Mouse (Mus musculus) midbrain, embryonic 16.5 days (tissue): Measurements from ENCODE around the gene Hspa4l. TPM values are rescaled to one million over a fixed set of nuclear protein-coding genes. Genes with fewer than 3 reads are reported as not detected.
"Not testable (repeated sequence)": the region's sequence is repeated elsewhere in the genome, so short reads cannot be mapped to it uniquely, and the experiment has no call there.

ENCODE experiments used
- ATAC-seq: fragments of 200-750 bp; cut with Nextera tagmentation; 2 replicates; pipeline ENCODE4 v1.8.0; 2017; ENCODE audit warnings: moderate TSS enrichment
- H3K27ac ChIP-seq: fragments of 300-500 bp; sonication (generic); 2 replicates; pipeline ENCODE4 v1.5.1; 2014; ENCODE audit warnings: mild to moderate bottlenecking, low read length, mixed read lengths
- H3K27me3 ChIP-seq: fragments of 300-500 bp; sonication (generic); 2 replicates; pipeline ENCODE4 v1.6.1; 2014; ENCODE audit warnings: low read depth, low read length, mixed read lengths; ENCODE audit not compliant: control insufficient read depth, insufficient read depth
- H3K36me3 ChIP-seq: fragments of 300-500 bp; sonication (generic); 2 replicates; pipeline ENCODE4 v1.6.1; 2014; ENCODE audit warnings: mild to moderate bottlenecking, low read length, moderate library complexity, mixed read lengths; ENCODE audit not compliant: control insufficient read depth, insufficient read depth
- H3K4me1 ChIP-seq: fragments of 300-500 bp; sonication (generic); 2 replicates; pipeline ENCODE4 v1.6.1; 2014; ENCODE audit warnings: mild to moderate bottlenecking, low read length, mixed read lengths; ENCODE audit not compliant: control insufficient read depth, insufficient read depth
- H3K4me2 ChIP-seq: fragments of 300-500 bp; sonication (generic); 2 replicates; pipeline ENCODE4 v1.6.1; 2014; ENCODE audit warnings: mild to moderate bottlenecking, low read length, mixed read lengths
- H3K4me3 ChIP-seq: fragments of 300-500 bp; sonication (generic); 2 replicates; pipeline ENCODE4 v1.5.1; 2014; ENCODE audit warnings: low read depth, mild to moderate bottlenecking, low read length, moderate library complexity, mixed read lengths
- H3K9ac ChIP-seq: fragments of 300-500 bp; sonication (generic); 2 replicates; pipeline ENCODE4 v1.6.1; 2014; ENCODE audit warnings: low read depth, low read length, mixed read lengths
- H3K9me3 ChIP-seq: fragments of 300-500 bp; sonication (generic); replicated peaks from 2 replicates; pipeline ENCODE4 v1.6.1; 2014; ENCODE audit warnings: mild to moderate bottlenecking, low read length, mixed read lengths; ENCODE audit not compliant: control insufficient read depth, poor library complexity, severe bottlenecking
- WGBS: fragments of 180-500 bp; shearing (Covaris S2); extraction: QIAGEN DNeasy Blood & Tissue Kit; methylation state at CpG from one replicate; pipeline ENCODE4 v1.1.7; 2014; 5-methylcytosine and 5-hydroxymethylcytosine counted together
- polyA plus RNA-seq: library from polyadenylated mRNA; unstranded; fragments of >200 nt; fragmentation: Nextera tagmentation; extraction: Ambion mirVana; gene quantifications from 2 replicates; pipeline ENCODE4 v1.2.1, GENCODE M21; 2015

The Hspa4l gene
- polyA plus RNA-seq, 1 experiment from 2014 or later: 51.8 TPM

DNA sequence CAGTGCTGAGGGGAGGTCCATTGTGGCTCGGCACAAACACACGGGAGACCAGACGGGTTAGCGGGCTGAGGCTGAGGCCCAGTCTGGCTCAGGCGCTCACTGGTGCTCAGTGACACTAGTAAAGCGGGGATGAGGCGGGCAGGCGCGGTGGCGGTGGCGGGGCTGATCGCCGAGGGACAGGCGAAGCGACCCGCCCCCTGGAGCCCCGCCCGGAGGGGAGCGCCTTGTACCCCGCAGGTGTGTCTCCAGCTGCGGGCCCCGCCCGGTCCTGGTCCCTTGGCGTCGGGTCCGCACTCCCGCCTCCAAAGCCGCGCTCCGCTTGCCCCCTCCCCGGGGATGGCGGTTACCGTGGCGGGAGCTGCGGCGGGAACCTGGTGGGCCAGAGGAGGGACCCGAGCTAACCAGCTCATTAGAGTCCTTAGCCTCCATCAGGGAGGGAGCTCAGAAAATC, 56.1 kb downstream of the Hspa4l start:
- 0% methylated on average over 30 of the region's 37 CpGs for WGBS
- peaks cover 10% of the 10 kb centered on the region for H3K4me1 ChIP-seq
- H3K27ac ChIP-seq: peak overlapping the region; percentile 47; the same call in 1 of the 2 replicates

GRCm38 (mm10) chr3:40806871-40807270, 62.6 kb downstream of the Hspa4l start:
- Histone ChIP-seq H3K9ac (no peak overlapping the region), H3K27me3 (no peaks in the 10 kb centered on the region), H3K4me1 (no peaks in the 10 kb centered on the region), H3K9me3 (no peaks in the 10 kb centered on the region), H3K36me3 (peaks cover 10% of the 10 kb centered on the region), H3K27ac (no peak overlapping the region), H3K4me2 (no peak overlapping the region), H3K4me3 (no peak overlapping the region)
- ATAC-seq: no peak
- WGBS: 75% methylated on average over 2 of the region's 2 CpGs

More for the DNA sequence above, 56.1 kb downstream of the Hspa4l start:
- H3K27me3 ChIP-seq: no peaks in the 10 kb centered on the region
- H3K4me2 ChIP-seq: peak overlapping the region; percentile 99
- H3K9me3 ChIP-seq: no peaks in the 10 kb centered on the region
- ATAC-seq: peak; percentile 91
- H3K36me3 ChIP-seq: peaks cover 4% of the 10 kb centered on the region
- H3K9ac ChIP-seq: peak overlapping the region; percentile 86
- H3K4me3 ChIP-seq: peak overlapping the region; percentile 93

GRCm38 (mm10) chr3:40808686-40809085, 64.4 kb downstream of the Hspa4l start:
- Histone ChIP-seq H3K27ac (no peak overlapping the region), H3K4me2 (no peak overlapping the region), H3K9ac (no peak overlapping the region), H3K36me3 (peaks cover 12% of the 10 kb centered on the region), H3K27me3 (no peaks in the 10 kb centered on the region), H3K4me1 (no peaks in the 10 kb centered on the region), H3K9me3 (no peaks in the 10 kb centered on the region), H3K4me3 (no peak overlapping the region)
- 93% methylated on average over 10 of the region's 10 CpGs for WGBS
- no peak for ATAC-seq

DNA sequence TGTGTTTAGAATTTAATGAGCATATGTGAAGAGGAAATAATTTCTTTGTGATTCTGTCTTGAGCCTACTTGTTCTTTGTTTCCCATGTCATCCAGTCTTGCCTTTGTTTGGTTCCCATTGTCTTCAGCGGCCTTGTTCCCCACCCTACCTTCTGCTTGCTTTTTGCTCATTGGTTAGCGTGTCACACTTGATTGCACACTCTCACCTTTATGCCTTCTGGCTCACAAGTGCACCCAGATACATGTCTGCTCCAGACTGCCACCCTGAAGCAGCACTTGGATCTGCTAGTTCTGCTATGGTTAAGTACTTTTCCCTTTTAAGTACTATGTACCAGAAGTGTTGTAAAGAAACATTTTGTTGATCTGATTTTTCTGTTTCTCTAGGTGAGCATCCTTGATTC, 65.6 kb downstream of the Hspa4l start:
- Histone ChIP-seq H3K36me3 (peaks cover 12% of the 10 kb centered on the region), H3K9ac (no peak overlapping the region), H3K27ac (no peak overlapping the region), H3K27me3 (no peaks in the 10 kb centered on the region), H3K4me3 (no peak overlapping the region), H3K9me3 (no peaks in the 10 kb centered on the region), H3K4me2 (no peak overlapping the region), H3K4me1 (no peaks in the 10 kb centered on the region)
- 55% methylated on average over 2 of the region's 2 CpGs for WGBS
- ATAC-seq: no peak

DNA sequence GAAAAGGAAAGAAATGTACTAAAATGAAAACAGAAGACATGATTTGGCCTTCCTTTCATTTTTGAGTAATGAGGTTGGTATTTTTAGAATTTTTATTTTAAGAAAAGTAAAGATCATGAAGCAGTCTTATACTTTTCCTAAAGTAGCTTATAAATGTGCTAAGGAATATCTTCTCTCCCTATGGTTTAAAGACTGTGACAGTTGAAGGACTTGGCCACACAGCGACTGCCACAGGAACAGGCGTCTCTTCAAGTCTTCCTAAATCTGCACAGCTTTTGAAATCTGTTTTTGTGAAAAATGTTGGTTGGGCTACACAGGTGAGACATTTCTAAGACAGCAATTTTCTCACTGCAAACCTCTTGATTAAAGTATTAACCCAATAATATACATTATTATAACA, 69.0 kb downstream of the Hspa4l start:
- Histone ChIP-seq H3K4me1 (no peaks in the 10 kb centered on the region), H3K36me3 (peaks cover 7% of the 10 kb centered on the region; the same call in 1 of the 2 replicates), H3K9ac (no peak overlapping the region), H3K4me3 (no peak overlapping the region), H3K4me2 (no peak overlapping the region), H3K9me3 (no peaks in the 10 kb centered on the region), H3K27me3 (no peaks in the 10 kb centered on the region), H3K27ac (no peak overlapping the region)
- 93% methylated on average over 2 of the region's 2 CpGs for WGBS
- ATAC-seq: no peak

DNA sequence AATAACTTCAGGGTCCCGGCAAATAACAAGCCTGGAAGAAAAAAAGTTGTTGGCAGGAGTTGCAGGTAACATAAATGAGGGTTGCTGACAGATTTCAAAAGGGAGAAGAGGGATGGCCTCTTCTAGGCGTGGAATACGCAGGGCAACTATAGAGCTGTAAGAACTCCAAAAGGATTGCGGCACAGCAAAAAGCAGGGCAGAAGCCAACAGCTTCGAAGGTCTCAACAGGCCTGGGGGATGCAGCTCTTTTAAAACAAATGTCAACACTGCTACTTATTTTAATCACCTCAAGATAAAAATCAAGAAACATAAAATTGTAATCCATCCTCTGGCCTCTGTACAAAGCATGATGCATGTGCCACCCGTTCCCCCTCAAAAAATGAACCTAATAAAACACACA, 101.2 kb downstream of the Hspa4l start:
- Histone ChIP-seq H3K9ac (0 out of 2 replicates have a peak overlapping the region, but pooled peaks have one; percentile 10), H3K4me2 (peak overlapping the region; percentile 63), H3K4me3 (peak overlapping the region; percentile 56)
- 69% methylated on average over 5 of the region's 6 CpGs for WGBS
- not testable (repeated sequence) for H3K36me3 ChIP-seq, H3K4me1 ChIP-seq, H3K9me3 ChIP-seq, H3K27ac ChIP-seq, ATAC-seq, H3K27me3 ChIP-seq

Other genes with a start within 250 kb of the Hspa4l start
- gene Intu, start 213.2 kb upstream of the Hspa4l start, polyA plus RNA-seq: 3.2 and 3.3 TPM in 2 replicates
- 0.28 and 0.29 TPM in 2 replicates for gene Slc25a31, start 35.6 kb upstream of the Hspa4l start, polyA plus RNA-seq
- 12.1 and 12.8 TPM in 2 replicates for gene Plk4, start 55.5 kb downstream of the Hspa4l start, polyA plus RNA-seq
- gene Mfsd8, start 102.4 kb downstream of the Hspa4l start, polyA plus RNA-seq: 11.0 and 12.0 TPM in 2 replicates
- 15.9 and 17.5 TPM in 2 replicates for gene Abhd18, start 102.5 kb downstream of the Hspa4l start, polyA plus RNA-seq
- 0.62 TPM in 2 replicates for gene 1700034I23Rik, start 158.0 kb downstream of the Hspa4l start, polyA plus RNA-seq
- gene Larp1b, start 205.3 kb downstream of the Hspa4l start, polyA plus RNA-seq: 4.1 and 5.2 TPM in 2 replicates